In the genomic region with DNA sequence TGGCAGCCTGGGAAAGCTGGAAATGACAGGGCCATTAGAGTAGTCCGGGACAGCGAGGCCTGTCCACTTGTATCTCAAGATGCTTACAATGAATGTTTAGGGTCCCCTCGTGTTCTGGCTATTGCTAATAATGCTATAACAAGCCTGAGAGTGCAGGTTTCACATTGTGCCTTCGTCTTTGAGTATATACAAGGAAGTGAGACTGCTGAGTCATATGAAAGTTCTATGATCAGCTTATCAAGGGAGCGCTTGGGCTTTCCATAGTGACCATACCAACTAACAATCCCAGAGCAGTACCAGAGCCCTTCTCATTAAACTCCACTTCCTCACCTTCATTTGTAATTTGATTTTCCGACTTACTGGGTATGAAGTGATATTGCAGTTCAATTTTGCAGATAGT, we compare ENCODE assay signal across 23 mouse cellular contexts.
"Had no signal": no experiment of that assay in that cellular context is flagged by ENCODE, and none has a peak within 500 bp of the region (broad histone marks: within the 10 kb centered on the region; RNA-seq: fewer than 3 reads in every experiment).

No protein-coding gene starts in this region.

- ATAC-seq: midbrain, embryonic 15.5 days had no signal

- DNase-seq: kidney, adult 2 months; kidney, postnatal 25 days; layer of hippocampus, adult 9-11 months; layer of hippocampus, postnatal 36 days; left cerebral cortex, postnatal 4 days; liver, embryonic 13.5 days; right cerebral cortex, adult 18-20 months; right cerebral cortex, postnatal 14 days; right cerebral cortex, postnatal 4 days; thymus, adult 2 months; thymus, postnatal 14 days; thymus, postnatal 4 days had no signal

- H3K27me3 ChIP-seq: limb, embryonic 12.5 days; limb, embryonic 15.5 days; liver, embryonic 13.5 days; midbrain, embryonic 15.5 days; neural tube, embryonic 12.5 days; neural tube, embryonic 15.5 days had no signal

- H3K4me2 ChIP-seq: limb, embryonic 12.5 days; limb, embryonic 15.5 days; liver, embryonic 13.5 days; lung, embryonic 14.5 days; midbrain, embryonic 11.5 days; midbrain, embryonic 15.5 days; neural tube, embryonic 12.5 days; neural tube, embryonic 15.5 days had no signal

- H3K4me1 ChIP-seq: limb, embryonic 12.5 days; liver, embryonic 13.5 days; midbrain, embryonic 15.5 days; neural tube, embryonic 12.5 days; neural tube, embryonic 15.5 days had no signal

- H3K36me3 ChIP-seq: limb, embryonic 12.5 days; limb, embryonic 15.5 days; liver, embryonic 13.5 days; midbrain, embryonic 15.5 days; neural tube, embryonic 12.5 days; neural tube, embryonic 15.5 days had no signal

- H3K4me3 ChIP-seq: layer of hippocampus, adult 2 months; left cerebral cortex, adult 2 months; limb, embryonic 12.5 days; limb, embryonic 15.5 days; liver, embryonic 13.5 days; midbrain, embryonic 15.5 days; neural tube, embryonic 12.5 days; neural tube, embryonic 15.5 days had no signal

- H3K9ac ChIP-seq: limb, embryonic 12.5 days; limb, embryonic 15.5 days; liver, embryonic 13.5 days; lung, embryonic 14.5 days; midbrain, embryonic 15.5 days; neural tube, embryonic 12.5 days; neural tube, embryonic 15.5 days had no signal

- H3K9me3 ChIP-seq: limb, embryonic 12.5 days; limb, embryonic 15.5 days; liver, embryonic 13.5 days; midbrain, embryonic 15.5 days; neural tube, embryonic 12.5 days; neural tube, embryonic 15.5 days had no signal

- H3K27ac ChIP-seq: kidney, postnatal 0 days; layer of hippocampus, adult 2 months; left cerebral cortex, adult 2 months; limb, embryonic 12.5 days; limb, embryonic 15.5 days; liver, embryonic 13.5 days; macrophage; midbrain, embryonic 15.5 days; neural tube, embryonic 12.5 days; neural tube, embryonic 15.5 days had no signal
